Mouse (Mus musculus) forebrain, embryonic 10.5 days (tissue): ENCODE measurements around the gene Myadml2. TPM values are rescaled to one million over a fixed set of nuclear protein-coding genes. Genes with fewer than 3 reads are reported as not detected.
A peak's percentile ranks its signal among the peaks of the same experiment; 100 is the strongest.

ENCODE experiments used
- DNase-seq: peaks from one replicate; pipeline ENCODE4 v3.0.0-alpha.2; 2017; ENCODE audit warnings: low spot score; ENCODE audit errors: extremely low spot score
- H3K27ac ChIP-seq: fragments of 300-500 bp; sonication (generic); 2 replicates; pipeline ENCODE4 v1.5.1; 2016; ENCODE audit warnings: mild to moderate bottlenecking
- H3K27me3 ChIP-seq: fragments of 300-500 bp; sonication (generic); 2 replicates; pipeline ENCODE4 v1.6.1; 2016; ENCODE audit warnings: mild to moderate bottlenecking; ENCODE audit not compliant: poor library complexity, severe bottlenecking
- H3K36me3 ChIP-seq: fragments of 300-500 bp; sonication (generic); replicated peaks from 2 replicates; pipeline ENCODE4 v1.6.1; 2016; ENCODE audit warnings: mild to moderate bottlenecking, moderate library complexity
- H3K4me1 ChIP-seq: fragments of 300-500 bp; sonication (generic); 2 replicates; pipeline ENCODE4 v1.6.1; 2016
- H3K4me3 ChIP-seq: fragments of 300-500 bp; sonication (generic); 2 replicates; pipeline ENCODE4 v1.5.1; 2016; ENCODE audit warnings: mild to moderate bottlenecking, moderate library complexity
- H3K9me3 ChIP-seq: fragments of 300-500 bp; sonication (generic); 2 replicates; pipeline ENCODE4 v1.6.1; 2016; ENCODE audit warnings: mild to moderate bottlenecking, moderate library complexity
- WGBS: fragments of 180-500 bp; shearing (Covaris S2); methylation state at CpG from one replicate; pipeline ENCODE4 v1.1.7; 2016; 5-methylcytosine and 5-hydroxymethylcytosine counted together
- polyA plus RNA-seq: library from polyadenylated mRNA; unstranded; fragments of >200 nt; fragmentation: Nextera tagmentation; extraction: Ambion mirVana; gene quantifications from 2 replicates; pipeline ENCODE4 v1.2.1, GENCODE M21; 2016

Myadml2 gene
- polyA plus RNA-seq, 1 experiment from 2014 or later: not detected

DNA sequence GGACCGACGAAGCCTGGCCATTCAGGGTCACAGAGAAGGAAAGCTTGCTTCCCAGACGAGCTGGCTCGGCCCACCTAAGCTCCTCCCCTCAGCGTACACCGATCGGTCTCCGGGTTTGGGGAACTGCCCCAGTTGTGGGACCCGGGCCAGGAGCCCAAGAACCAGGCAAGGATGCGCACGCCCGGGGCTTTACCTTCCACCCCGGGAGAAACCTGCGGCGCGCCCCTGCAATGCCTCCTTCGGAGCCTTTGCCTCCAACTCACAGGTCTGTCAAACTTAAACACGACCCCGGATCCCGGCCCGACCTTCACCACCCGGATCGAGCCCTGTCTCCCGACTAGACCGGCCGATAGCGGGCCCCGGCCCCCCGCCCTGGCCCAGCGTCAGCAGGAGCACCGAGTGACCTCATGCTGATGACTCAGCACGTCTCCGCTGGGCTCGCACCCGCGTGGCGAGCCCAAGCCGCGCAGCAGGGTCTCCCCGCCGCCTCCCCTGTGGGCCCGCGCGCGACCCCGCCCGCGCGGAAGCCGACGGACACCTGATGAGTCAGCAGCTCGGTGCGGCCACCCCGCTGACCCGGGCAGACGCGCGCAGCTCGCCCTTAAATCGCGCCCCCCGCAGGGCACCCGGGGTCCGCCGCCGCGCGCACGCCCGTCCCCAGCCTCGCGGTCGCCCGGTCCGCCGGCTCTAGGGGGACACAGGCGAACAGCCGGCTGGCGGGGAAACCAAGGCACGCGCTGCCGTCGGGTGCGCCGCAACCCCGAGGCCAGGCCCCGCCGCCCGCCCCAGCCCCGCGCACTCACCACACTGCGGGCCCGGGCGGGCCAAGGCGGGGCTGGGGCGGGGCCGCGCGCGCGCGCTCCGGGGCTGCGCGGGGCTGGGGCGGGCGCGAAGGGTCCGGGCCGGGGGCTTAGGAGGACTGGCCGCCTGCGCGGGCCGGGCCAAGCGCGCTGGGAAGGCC lies 15.1 kb downstream of the Myadml2 start:
- WGBS: under 1% methylated on average over 115 of the region's 116 CpGs
- H3K9me3 ChIP-seq: no peaks in the 10 kb centered on the region

DNA sequence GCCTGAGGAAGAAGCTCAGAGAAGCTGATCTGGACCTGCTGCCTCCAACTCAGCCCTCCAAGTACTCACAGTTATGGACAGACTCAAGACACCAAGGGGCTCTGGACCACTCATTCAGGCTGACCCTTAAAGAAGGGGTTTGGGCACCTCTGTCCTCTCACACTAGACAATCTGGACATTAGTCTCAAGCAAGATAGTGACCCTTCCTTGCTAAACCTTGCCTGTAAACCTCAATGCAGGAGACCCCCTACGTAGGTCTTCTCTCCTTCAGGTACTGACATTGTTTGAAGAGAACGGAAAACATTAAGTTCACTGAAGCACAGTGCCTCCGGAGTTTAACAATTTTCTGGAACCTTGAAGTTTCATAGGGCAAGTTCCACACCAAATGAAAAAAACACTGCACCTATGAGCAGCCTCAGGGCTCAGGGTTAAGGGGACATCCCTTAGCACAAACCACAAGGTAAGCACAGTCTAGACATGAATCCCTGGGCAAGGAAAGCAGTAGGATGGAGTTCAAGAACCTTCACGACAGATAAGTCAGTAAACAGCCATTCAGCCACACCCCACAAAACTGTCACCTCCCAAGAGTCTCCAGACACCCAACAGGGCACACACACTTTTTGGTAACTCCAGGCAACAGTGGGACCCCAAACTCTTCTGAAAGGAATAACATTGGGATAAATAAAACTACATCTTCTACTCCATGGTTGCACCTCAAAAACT lies 16.1 kb downstream of the Myadml2 start:
- no peaks in the 10 kb centered on the region for H3K9me3 ChIP-seq
- H3K4me1 ChIP-seq: peaks cover 68% of the 10 kb centered on the region
- no peak for DNase-seq
- no peaks in the 10 kb centered on the region for H3K27me3 ChIP-seq
- H3K27ac ChIP-seq: peak overlapping the region; percentile 97
- H3K4me3 ChIP-seq: peak overlapping the region; percentile 96
- peaks cover 33% of the 10 kb centered on the region for H3K36me3 ChIP-seq
- WGBS: 71% methylated on average over 4 of the region's 4 CpGs

More for the DNA sequence above, 15.1 kb downstream of the Myadml2 start:
- H3K4me1 ChIP-seq: peaks cover 69% of the 10 kb centered on the region
- H3K27ac ChIP-seq: peak overlapping the region; percentile 97
- peaks cover 23% of the 10 kb centered on the region for H3K36me3 ChIP-seq
- peak; percentile 65 for DNase-seq
- peak overlapping the region; percentile 96 for H3K4me3 ChIP-seq
- H3K27me3 ChIP-seq: no peaks in the 10 kb centered on the region

DNA sequence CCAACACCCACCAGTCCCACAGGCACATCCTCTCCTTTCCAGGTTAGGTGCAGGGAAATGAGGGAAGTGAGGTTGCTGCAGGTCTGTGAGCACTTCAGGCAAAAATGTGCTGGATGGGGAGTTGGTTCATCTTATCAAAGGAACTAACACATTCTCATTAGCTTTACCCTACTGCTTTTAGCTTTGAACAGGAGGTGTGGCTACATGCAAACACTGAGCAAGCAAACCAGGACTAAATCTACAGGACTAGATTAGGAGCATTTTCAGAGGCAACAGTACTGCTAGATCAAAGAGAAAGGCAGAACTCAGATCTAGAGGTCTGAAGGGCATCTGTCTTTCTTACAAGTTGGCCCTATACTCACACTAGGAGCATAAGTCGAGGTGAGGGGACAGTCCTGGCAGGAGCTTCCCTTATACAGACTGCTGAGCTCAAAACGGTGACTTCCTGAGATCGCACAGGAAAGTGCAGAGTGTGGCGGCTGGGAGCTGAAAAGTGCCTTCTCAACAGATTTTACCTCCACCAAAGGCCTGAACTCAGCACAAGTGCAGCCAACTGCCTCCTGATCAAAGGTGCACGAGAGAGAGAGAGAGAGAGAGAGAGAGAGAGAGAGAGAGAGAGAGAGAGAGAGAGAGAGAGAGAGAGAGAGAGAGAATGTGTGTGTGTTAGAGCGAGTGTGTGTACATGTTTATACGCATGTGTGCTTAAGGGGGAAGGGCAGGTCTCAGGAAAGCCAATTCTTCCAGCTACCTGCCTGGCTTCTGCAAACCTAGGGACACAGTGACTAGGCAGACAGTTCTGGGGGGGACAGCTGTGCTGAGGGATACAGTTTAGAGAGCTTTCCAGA lies 16.9 kb downstream of the Myadml2 start:
- peak overlapping the region; percentile 97 for H3K27ac ChIP-seq
- DNase-seq: no peak
- no peaks in the 10 kb centered on the region for H3K9me3 ChIP-seq
- H3K4me1 ChIP-seq: peaks cover 63% of the 10 kb centered on the region
- peaks cover 41% of the 10 kb centered on the region for H3K36me3 ChIP-seq
- H3K27me3 ChIP-seq: no peaks in the 10 kb centered on the region
- H3K4me3 ChIP-seq: peak overlapping the region; percentile 96
- 54% methylated on average over 7 of the region's 7 CpGs for WGBS

DNA sequence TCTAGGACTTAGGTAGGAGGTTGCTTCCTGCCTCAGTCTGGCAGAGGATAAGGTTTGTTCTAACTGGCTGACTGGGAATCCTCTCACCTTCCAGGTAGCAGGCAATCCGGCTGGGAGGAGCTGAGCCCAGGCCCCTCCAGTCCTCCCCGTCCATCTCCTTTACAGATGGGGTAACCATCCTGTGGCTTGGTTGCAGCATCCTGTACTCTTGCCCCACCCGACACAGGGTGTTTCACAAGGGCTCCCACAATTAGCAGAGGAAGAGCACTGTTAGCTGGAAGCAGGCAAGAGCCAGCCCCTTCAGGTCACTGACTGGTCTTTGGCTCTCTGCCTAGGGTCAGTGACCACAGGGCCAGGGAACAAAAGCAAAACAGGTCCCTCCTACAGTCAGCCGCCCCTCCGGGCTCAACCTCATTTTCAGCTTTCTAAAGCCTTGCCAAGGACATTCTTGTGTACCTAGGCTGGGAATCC lies 17.5 kb downstream of the Myadml2 start:
- no peaks in the 10 kb centered on the region for H3K9me3 ChIP-seq
- DNase-seq: no peak
- peak overlapping the region; percentile 96 for H3K4me3 ChIP-seq
- no peaks in the 10 kb centered on the region for H3K27me3 ChIP-seq
- H3K4me1 ChIP-seq: peaks cover 66% of the 10 kb centered on the region
- 40% methylated on average over 5 of the region's 5 CpGs for WGBS
- H3K36me3 ChIP-seq: peaks cover 42% of the 10 kb centered on the region
- peak overlapping the region; percentile 62 for H3K27ac ChIP-seq

DNA sequence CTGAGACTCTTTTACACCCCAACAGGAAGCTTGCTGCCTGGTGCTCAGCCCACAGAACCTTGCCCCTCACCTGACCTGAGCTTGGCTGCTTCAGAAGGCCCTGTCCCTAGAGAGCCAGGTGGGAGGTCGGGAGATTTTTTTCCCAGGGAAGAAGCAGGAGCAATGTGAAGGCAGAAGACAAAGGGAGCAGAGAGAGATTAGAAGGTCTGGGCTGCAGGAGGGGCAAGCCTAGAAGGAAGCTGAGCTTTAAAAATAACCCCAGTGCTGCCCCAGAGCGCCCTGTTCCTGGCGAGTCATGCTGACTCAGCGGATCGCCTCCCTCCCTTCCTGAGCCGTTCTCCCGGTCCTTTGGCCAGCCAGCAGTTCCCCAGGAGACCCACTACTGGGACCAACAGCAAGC lies 18.0 kb downstream of the Myadml2 start:
- peak overlapping the region; percentile 96 for H3K4me3 ChIP-seq
- H3K36me3 ChIP-seq: peaks cover 42% of the 10 kb centered on the region
- WGBS: 25% methylated on average over 7 of the region's 7 CpGs
- peak overlapping the region; percentile 62 for H3K27ac ChIP-seq
- no peaks in the 10 kb centered on the region for H3K9me3 ChIP-seq
- no peak for DNase-seq
- peaks cover 72% of the 10 kb centered on the region for H3K4me1 ChIP-seq
- no peaks in the 10 kb centered on the region for H3K27me3 ChIP-seq

DNA sequence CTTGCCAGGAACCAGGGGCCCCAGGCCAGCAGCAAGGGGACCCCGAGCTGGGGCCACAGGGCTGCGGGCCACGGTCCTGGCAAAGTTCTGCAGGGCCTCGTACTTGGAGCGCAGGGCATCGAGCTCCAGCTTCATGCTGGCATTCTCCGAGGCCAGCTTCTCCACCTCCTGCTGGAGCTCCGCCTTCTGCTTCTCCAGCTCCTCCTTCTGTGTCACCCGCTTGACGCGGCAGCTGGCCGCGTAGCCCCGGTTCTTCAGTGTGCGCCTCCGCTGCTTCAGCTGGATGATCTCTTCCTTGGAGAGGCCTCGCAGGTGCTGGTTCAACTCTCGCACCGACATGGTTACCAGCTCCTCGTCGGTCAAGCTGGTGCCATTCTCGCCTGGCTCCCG lies 18.6 kb downstream of the Myadml2 start:
- no peaks in the 10 kb centered on the region for H3K27me3 ChIP-seq
- peak overlapping the region; percentile 62; the same call in 1 of the 2 replicates for H3K27ac ChIP-seq
- peaks cover 73% of the 10 kb centered on the region for H3K4me1 ChIP-seq
- peaks cover 42% of the 10 kb centered on the region for H3K36me3 ChIP-seq
- no peak for DNase-seq
- H3K9me3 ChIP-seq: no peaks in the 10 kb centered on the region
- peak overlapping the region; percentile 96; the same call in 1 of the 2 replicates for H3K4me3 ChIP-seq
- 82% methylated on average over 23 of the region's 23 CpGs for WGBS

DNA sequence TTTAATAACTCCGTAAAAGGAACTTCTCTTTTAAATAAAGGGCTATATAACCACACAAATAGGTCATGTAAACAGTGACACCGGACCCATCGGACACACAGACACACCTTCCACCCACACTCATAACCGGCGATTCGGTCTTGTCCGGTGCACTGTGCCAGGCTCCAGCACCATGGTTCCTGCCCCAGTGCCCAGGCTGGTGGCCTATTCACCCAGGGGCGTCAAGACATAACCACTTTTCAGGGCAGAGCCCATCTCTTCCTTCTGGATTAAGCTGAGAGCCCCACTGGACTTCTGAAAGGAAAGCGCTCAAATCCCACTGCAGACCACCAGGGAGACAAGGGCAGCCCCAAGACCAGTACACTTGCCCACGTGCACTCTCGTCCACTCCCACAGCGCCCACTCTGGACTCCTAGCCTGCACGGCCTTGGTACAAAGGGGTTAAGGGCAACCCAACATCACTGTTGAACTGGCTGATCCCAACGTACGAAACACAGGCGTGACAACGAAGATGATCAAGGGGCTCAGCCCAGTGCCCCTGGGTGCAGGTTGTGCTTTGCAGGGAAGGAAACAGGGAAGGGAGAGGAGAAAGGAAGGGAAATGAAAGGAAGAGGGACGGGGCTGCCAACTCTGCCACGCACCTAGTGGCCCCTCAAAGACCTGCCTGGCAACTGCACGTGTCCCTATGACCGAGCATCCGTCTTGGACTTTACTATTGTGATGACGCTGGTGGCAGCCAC lies 19.2 kb downstream of the Myadml2 start:
- H3K36me3 ChIP-seq: peaks cover 42% of the 10 kb centered on the region
- H3K9me3 ChIP-seq: no peaks in the 10 kb centered on the region
- peaks cover 73% of the 10 kb centered on the region for H3K4me1 ChIP-seq
- H3K27me3 ChIP-seq: no peaks in the 10 kb centered on the region
- no peak overlapping the region for H3K27ac ChIP-seq
- no peak for DNase-seq
- 96% methylated on average over 23 of the region's 23 CpGs for WGBS
- H3K4me3 ChIP-seq: peak overlapping the region; percentile 96; the same call in 1 of the 2 replicates

DNA sequence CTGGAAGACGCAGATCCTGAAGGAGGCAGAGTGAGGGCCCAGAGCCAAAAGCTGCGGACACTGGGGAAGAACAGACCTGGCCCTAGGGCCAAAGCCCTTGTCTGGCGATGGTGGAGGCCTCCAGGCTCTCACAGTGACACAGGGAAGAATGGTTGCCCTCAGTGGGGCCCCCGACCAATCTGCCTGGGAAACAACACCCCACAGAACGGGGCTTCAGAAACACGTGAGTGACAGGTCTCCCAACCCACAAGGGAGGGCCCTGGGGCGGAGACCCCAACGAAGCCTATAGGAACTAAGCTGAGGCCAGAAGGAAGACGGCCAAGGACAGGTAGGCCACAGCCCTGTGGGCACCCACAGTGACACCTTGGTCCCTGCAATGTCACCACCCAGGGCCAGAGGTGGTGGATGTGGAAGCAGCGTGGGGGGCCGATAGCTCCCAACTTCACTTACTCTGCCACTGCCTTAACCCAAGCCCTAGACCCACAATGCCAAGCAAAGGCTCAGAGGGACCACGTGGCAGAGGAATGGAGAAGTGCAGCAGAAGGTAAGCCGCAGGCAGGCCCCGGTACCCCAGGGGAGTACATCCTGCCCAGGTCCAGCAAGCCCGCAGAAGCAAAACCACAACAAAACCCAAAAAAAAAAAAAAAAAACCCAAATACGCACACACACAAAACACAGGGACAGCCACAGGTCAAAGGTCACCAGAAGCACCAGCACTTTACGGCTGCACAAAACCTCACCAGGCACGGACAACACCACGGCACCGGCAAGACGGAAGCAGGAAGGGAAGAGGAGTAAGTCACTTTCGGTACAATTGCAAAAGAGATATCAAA lies 20.3 kb downstream of the Myadml2 start:
- 86% methylated on average over 22 of the region's 22 CpGs for WGBS
- Histone ChIP-seq H3K27ac (no peak overlapping the region), H3K9me3 (no peaks in the 10 kb centered on the region), H3K4me1 (peaks cover 72% of the 10 kb centered on the region), H3K4me3 (no peak overlapping the region; the same call in 1 of the 2 replicates), H3K27me3 (no peaks in the 10 kb centered on the region), H3K36me3 (peaks cover 51% of the 10 kb centered on the region)
- DNase-seq: no peak

DNA sequence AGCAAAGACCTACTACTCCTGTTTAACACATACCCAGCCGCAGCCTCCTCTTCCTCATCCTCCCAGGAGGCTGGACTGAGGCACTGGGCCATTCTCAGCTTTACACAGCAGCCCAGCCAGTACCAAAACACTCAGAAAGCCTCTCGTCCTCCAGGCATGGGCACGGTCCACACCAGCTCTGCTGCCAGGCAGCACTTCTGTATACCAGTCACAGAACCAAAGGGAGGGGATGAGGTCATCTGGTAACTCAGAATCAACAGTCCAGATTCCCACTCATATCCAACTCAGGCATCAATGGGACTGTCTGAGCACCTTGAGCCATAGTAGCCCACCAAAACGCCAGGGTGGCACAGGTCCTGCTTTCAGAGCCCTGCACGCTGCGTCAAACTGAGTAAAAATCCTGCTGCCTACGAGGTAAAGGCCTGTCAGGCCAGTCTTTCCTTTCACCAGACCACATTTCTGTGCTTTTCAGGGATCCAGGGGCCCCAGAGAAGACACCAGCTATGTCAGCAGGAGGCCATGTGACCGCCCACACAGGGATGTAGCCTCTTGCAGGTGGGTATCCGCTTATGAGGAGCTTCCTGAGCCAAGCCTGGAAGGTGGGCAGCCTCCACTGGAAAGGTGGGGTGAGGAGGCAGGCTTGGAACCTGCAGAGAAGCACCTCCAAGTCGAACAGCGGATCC lies 21.0 kb downstream of the Myadml2 start:
- WGBS: 92% methylated on average over 11 of the region's 11 CpGs
- H3K36me3 ChIP-seq: peaks cover 59% of the 10 kb centered on the region
- H3K27me3 ChIP-seq: no peaks in the 10 kb centered on the region
- H3K27ac ChIP-seq: no peak overlapping the region
- no peak overlapping the region for H3K4me3 ChIP-seq
- no peaks in the 10 kb centered on the region for H3K9me3 ChIP-seq
- DNase-seq: no peak
- H3K4me1 ChIP-seq: peaks cover 64% of the 10 kb centered on the region

DNA sequence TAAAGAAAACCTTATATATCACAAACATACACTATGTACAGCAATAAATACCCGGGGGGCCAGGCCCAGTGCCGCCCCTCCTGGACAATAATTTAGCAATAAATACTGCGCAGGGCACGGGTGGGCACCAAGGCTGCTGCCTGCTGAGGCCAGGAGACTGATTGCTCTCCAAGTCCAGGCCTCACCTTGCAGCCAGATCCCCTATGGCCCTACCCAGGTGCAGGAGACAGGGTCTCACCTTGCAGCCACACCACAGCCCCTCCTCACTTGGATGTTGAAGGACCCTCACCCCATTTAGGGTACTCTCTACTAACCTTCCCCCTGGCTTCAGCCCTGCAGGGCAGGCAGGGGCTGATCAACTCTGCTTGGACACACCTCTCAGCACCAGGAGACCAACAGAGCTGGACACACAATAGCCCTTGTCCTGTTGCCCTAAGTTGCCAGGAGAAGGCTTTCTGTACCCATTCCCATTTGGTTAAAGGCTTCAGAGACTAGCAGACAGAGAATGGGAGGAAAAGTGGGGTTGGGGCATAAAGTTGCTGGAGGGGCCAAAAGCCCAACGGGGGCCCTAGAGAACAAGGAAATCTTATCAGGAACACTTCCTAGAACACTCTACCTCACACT lies 22.7 kb downstream of the Myadml2 start, which contains the start of gene Sirt7:
Sirt7 (minus strand) TSS at position 89 of the 624 bp plus-strand sequence.
- peaks cover 75% of the 10 kb centered on the region for H3K36me3 ChIP-seq
- WGBS: 22% methylated on average over 5 of the region's 5 CpGs
- no peak for DNase-seq

More for the DNA sequence above, 22.7 kb downstream of the Myadml2 start, which contains the start of gene Sirt7:
- Histone ChIP-seq H3K4me1 (peaks cover 47% of the 10 kb centered on the region), H3K9me3 (no peaks in the 10 kb centered on the region), H3K27ac (peak within 1 kb of the TSS; percentile 83), H3K27me3 (no peaks in the 10 kb centered on the region), H3K4me3 (peak within 1 kb of the TSS; percentile 88)
